Mouse (Mus musculus) embryonic facial prominence, embryonic 14.5 days (tissue): ENCODE data around the gene Robo2. TPM values are rescaled to one million over a fixed set of nuclear protein-coding genes. Genes with fewer than 3 reads are reported as not detected.

Source experiments
- ATAC-seq: fragments of 200-750 bp; cut with Nextera tagmentation; 2 replicates; pipeline ENCODE4 v1.8.0; 2017; ENCODE audit warnings: low read depth, moderate number of reproducible peaks, moderate TSS enrichment
- DNase-seq: peaks from one replicate; pipeline ENCODE4 v3.0.0-alpha.2; 2015; ENCODE audit warnings: low spot score
- H3K27ac ChIP-seq: fragments of 300-500 bp; sonication (generic); replicated peaks from 2 replicates; pipeline ENCODE4 v1.5.1; 2014; ENCODE audit warnings: low read depth, mild to moderate bottlenecking, low read length, moderate library complexity
- H3K27me3 ChIP-seq: fragments of 300-500 bp; sonication (generic); replicated peaks from 2 replicates; pipeline ENCODE4 v1.6.1; 2014; ENCODE audit warnings: low read length; ENCODE audit not compliant: control insufficient read depth, insufficient read depth
- H3K36me3 ChIP-seq: fragments of 300-500 bp; sonication (generic); 2 replicates; pipeline ENCODE4 v1.6.1; 2014; ENCODE audit warnings: low read length, mixed read lengths; ENCODE audit not compliant: control insufficient read depth, insufficient read depth
- H3K4me1 ChIP-seq: fragments of 300-500 bp; sonication (generic); 2 replicates; pipeline ENCODE4 v1.6.1; 2014; ENCODE audit warnings: antibody characterized with exemption, low read length; ENCODE audit not compliant: control insufficient read depth, insufficient read depth
- H3K4me2 ChIP-seq: fragments of 300-500 bp; sonication (generic); 2 replicates; pipeline ENCODE4 v1.6.1; 2014; ENCODE audit warnings: low read depth, mild to moderate bottlenecking, low read length, moderate library complexity, mixed read lengths
- H3K4me3 ChIP-seq: fragments of 300-500 bp; sonication (generic); 2 replicates; pipeline ENCODE4 v1.5.1; 2014; ENCODE audit warnings: low read depth, mild to moderate bottlenecking, low read length
- H3K9ac ChIP-seq: fragments of 300-500 bp; sonication (generic); 2 replicates; pipeline ENCODE4 v1.6.1; 2014; ENCODE audit warnings: low read depth, mild to moderate bottlenecking, low read length, moderate library complexity, mixed read lengths
- H3K9me3 ChIP-seq: fragments of 300-500 bp; sonication (generic); 2 replicates; pipeline ENCODE4 v1.6.1; 2016; ENCODE audit warnings: low read length; ENCODE audit not compliant: control insufficient read depth
- WGBS: fragments of 180-500 bp; shearing (Covaris S2); extraction: QIAGEN DNeasy Blood & Tissue Kit; methylation state at CpG from one replicate; pipeline ENCODE4 v1.1.7; 2014; 5-methylcytosine and 5-hydroxymethylcytosine counted together
- polyA plus RNA-seq: library from polyadenylated mRNA; unstranded; fragments of >200 nt; fragmentation: Nextera tagmentation; extraction: Ambion mirVana; gene quantifications from 2 replicates; pipeline ENCODE4 v1.2.1, GENCODE M21; 2014

Gene Robo2
- 56.8 and 69.3 TPM in 2 replicates for polyA plus RNA-seq

DNA sequence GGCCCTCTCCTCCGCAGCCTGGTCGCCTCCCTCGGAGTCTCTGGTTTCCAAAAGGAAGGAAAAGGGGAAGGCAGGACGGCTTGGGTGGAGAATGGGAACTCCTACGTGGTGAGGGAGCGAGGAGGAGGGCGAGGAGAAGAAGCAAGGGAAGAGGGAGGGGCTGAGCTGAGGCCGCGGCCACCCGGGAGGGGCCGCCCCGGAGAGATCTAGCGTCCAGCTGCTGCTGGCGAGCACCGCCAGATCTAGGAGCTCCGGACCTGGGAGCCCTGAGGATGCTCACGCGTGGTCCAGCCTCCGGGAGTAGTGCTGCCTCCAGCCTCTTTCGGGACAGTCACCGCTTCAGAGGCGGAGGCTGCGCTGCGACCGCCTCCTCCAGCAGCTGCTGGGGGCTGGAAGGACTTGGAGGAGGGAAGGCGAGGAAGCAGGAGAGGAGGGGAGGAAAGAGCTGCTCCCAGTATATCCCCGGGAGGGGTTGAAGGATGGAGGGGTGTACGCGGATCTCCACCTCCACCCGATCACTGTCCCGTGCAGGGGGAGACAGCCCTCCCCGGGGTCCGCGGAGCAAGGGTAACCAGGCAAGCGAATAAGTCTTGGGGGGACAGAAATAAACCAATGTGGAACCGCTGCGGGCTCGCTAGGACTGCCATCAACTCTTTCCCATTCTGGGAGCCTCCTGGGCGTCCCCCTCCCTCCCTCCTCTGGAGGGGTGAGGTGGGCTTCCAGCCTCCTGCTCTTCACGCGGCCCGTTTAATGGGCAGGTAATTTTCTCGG is at the start of gene Robo2:
Gene Robo2 (minus strand): TSS at position 345 of the 771 bp plus-strand sequence.
- DNase-seq (peak; percentile 92), ATAC-seq (peak; percentile 84)
- Histone ChIP-seq H3K9me3 (no peaks in the 10 kb centered on the region), H3K27ac (peak within 1 kb of the TSS; percentile 84), H3K4me2 (peak within 1 kb of the TSS; percentile 87), H3K36me3 (no peaks in the 10 kb centered on the region), H3K4me1 (no peaks in the 10 kb centered on the region; the same call in 1 of the 2 replicates), H3K4me3 (peak within 1 kb of the TSS; percentile 50), H3K27me3 (no peaks in the 10 kb centered on the region), H3K9ac (peak within 1 kb of the TSS; percentile 71)
- whole genome bisulfite sequencing = under 1% methylated on average over 37 of the region's 43 CpGs

DNA sequence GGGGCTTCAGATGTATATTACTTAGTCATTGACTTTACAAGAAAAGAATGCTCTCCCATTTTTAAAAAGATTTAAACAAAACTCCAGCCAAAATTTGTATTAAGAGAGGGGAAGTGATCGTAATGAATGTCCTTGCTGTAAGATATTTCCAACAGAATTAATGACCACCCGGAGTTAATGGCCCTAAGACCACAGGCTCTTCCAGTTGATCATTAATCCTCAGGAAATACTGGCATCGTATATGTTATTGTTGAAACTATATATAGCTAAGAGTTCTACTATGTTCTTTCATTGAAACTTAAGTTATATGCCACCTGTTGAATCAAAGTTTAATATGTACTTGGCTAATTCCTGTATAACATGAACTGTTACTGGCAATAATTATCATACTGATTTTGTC is 46.5 kb upstream of the Robo2 start:
- ATAC-seq (no peak), DNase-seq (no peak)
- H3K4me3 ChIP-seq = no peak overlapping the region
- no peaks in the 10 kb centered on the region for H3K36me3 ChIP-seq
- no peak overlapping the region for H3K9ac ChIP-seq
- 78% methylated on average over 3 of the region's 3 CpGs for WGBS
- no peak overlapping the region for H3K27ac ChIP-seq
- no peak overlapping the region for H3K4me2 ChIP-seq
- H3K4me1 ChIP-seq = no peaks in the 10 kb centered on the region
- H3K9me3 ChIP-seq = no peaks in the 10 kb centered on the region
- no peaks in the 10 kb centered on the region for H3K27me3 ChIP-seq

DNA sequence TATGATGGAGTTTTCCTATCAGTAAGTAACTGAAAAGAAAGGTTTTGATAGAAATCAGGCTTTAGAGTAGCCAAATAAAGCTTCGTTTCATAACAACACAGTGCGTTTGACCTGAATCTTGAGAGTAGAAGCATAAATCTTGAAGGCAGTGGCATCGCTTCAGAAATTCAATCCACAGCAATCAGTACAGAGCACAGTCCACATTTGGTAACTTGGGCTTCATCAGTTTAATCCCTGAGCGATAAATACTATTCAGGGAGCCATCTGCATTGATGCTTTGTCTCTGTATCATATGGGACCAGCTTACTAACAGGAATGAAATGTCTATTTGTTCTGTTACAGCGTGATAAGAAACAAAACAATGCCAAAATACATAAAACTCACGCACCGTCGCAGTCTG is 46.1 kb upstream of the Robo2 start:
- ATAC-seq (no peak), DNase-seq (no peak)
- H3K27ac ChIP-seq = no peak overlapping the region

GRCm38 (mm10) chr16:74456808-74457470 is 45.3 kb upstream of the Robo2 start:
- Histone ChIP-seq H3K27me3 (no peaks in the 10 kb centered on the region), H3K9ac (no peak overlapping the region), H3K4me1 (no peaks in the 10 kb centered on the region), H3K4me3 (no peak overlapping the region), H3K9me3 (no peaks in the 10 kb centered on the region), H3K4me2 (no peak overlapping the region), H3K27ac (no peak overlapping the region), H3K36me3 (no peaks in the 10 kb centered on the region)
- ATAC-seq (no peak), DNase-seq (no peak)
- WGBS = 77% methylated on average over 5 of the region's 5 CpGs

More for the DNA sequence above, 46.1 kb upstream of the Robo2 start:
- Histone ChIP-seq H3K4me3 (no peak overlapping the region), H3K36me3 (no peaks in the 10 kb centered on the region), H3K4me1 (no peaks in the 10 kb centered on the region), H3K9me3 (no peaks in the 10 kb centered on the region), H3K9ac (no peak overlapping the region), H3K4me2 (no peak overlapping the region), H3K27me3 (no peaks in the 10 kb centered on the region)
- 84% methylated on average over 8 of the region's 8 CpGs for WGBS

DNA sequence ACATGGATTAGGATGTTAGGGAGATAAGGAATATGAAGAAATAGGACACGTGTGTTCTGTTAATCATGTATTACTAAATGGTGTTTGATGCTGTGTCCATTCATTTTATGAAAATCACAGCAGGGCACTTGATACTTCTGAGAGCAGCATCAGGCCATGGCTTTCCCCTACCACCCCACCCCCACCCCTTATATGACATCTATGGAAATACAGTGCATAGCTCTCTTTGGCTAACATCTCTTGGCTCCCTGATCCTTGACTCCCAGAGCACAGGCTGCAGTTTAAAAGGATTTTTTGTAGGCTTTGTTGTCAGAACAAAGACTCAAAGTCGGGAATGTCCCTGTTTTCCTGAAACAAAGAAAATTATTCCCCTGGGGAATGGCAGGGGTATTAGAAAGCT is 43.6 kb upstream of the Robo2 start:
- Histone ChIP-seq H3K27me3 (no peaks in the 10 kb centered on the region), H3K4me1 (no peaks in the 10 kb centered on the region), H3K9ac (no peak overlapping the region), H3K4me3 (no peak overlapping the region), H3K9me3 (no peaks in the 10 kb centered on the region), H3K27ac (no peak overlapping the region), H3K36me3 (no peaks in the 10 kb centered on the region), H3K4me2 (no peak overlapping the region)
- 46% methylated on average over 2 of the region's 2 CpGs for WGBS
- no peak for DNase-seq
- no peak for ATAC-seq

- no peak overlapping the region for H3K4me3 ChIP-seq
- H3K27me3 ChIP-seq = no peaks in the 10 kb centered on the region
- H3K4me1 ChIP-seq = no peaks in the 10 kb centered on the region
- no peaks in the 10 kb centered on the region for H3K36me3 ChIP-seq
- ATAC-seq = no peak
- H3K9ac ChIP-seq = no peak overlapping the region
- DNase-seq = no peak
- no peak overlapping the region for H3K27ac ChIP-seq
- H3K9me3 ChIP-seq = no peaks in the 10 kb centered on the region
- 82% methylated on average over 4 of the region's 4 CpGs for WGBS
- H3K4me2 ChIP-seq = no peak overlapping the region
Observed at GRCm38 (mm10) chr16:74448025-74448424, 36.4 kb upstream of the Robo2 start.

DNA sequence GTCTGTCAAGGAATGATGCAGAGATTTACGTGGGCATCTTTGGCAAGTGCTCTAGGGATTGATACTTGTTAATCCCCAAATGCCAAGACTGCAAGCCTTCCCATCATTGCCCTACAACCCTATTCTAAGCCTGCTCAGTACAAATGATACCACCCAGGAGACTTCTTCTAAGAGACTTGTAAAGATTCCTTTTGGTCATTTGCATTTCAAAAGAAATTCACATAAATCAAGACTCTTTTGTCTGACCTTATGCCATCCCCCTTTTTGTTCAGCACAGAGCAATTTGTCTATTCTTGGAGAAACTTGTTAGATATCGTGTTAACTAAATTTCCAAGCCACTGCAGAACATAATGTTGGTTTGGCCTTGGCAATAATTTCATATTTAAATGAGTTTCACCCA is 15.4 kb upstream of the Robo2 start:
- no peaks in the 10 kb centered on the region for H3K36me3 ChIP-seq
- no peak overlapping the region for H3K9ac ChIP-seq
- no peak overlapping the region for H3K4me3 ChIP-seq
- 59% methylated on average over 2 of the region's 2 CpGs for WGBS
- no peak overlapping the region for H3K4me2 ChIP-seq
- H3K27me3 ChIP-seq = no peaks in the 10 kb centered on the region
- H3K9me3 ChIP-seq = no peaks in the 10 kb centered on the region
- H3K4me1 ChIP-seq = no peaks in the 10 kb centered on the region
- DNase-seq (no peak), ATAC-seq (no peak)
- no peak overlapping the region for H3K27ac ChIP-seq

DNA sequence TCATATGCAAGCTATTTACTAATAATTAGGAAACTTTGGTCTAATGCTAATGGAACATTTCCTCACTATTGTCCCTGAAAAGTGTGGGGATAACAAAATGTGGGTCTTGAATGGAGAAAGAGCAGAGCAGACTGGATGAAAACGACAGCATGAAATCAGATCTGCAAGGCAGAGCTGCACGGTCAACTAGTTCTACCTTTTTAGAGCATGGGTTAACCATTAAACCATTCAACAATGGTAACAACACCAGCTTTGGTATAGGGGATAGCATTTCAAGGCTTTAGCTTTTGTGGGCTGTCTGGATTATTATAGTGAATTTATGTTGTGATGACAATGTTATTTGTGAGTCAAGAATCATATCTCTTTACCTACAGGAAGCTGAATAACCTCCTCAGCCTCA is 8.7 kb upstream of the Robo2 start:
- Histone ChIP-seq H3K4me3 (no peak overlapping the region), H3K9ac (no peak overlapping the region), H3K27ac (no peak overlapping the region), H3K4me1 (no peaks in the 10 kb centered on the region), H3K36me3 (no peaks in the 10 kb centered on the region), H3K27me3 (no peaks in the 10 kb centered on the region), H3K4me2 (no peak overlapping the region), H3K9me3 (no peaks in the 10 kb centered on the region)
- ATAC-seq = no peak
- DNase-seq = no peak
- 54% methylated on average over 2 of the region's 2 CpGs for WGBS
